Mouse (Mus musculus) MEL (cell line): ENCODE data around the gene Elmsan1. TPM values are rescaled to one million over a fixed set of nuclear protein-coding genes. Genes with fewer than 3 reads are reported as not detected.
A peak's percentile ranks its signal among the peaks of the same experiment; 100 is the strongest.

Source experiments
- DNase-seq: peaks from one replicate; pipeline ENCODE4 v3.0.0; 2011; ENCODE audit warnings: low read depth, low spot score
- H3K27ac ChIP-seq: 2 replicates; pipeline ENCODE4 v1.5.1; 2012; ENCODE audit warnings: low read depth, mild to moderate bottlenecking, control low read depth, low read length, moderate library complexity; ENCODE audit not compliant: control insufficient read depth
- H3K27me3 ChIP-seq, 2 experiments: fragments of 150-350 bp in 1 of 2; sonication (generic) in 1 of 2; 2 replicates each; pipeline ENCODE4 v1.6.1; 2012; ENCODE audit warnings: low read length in 2 of 2, mild to moderate bottlenecking in 2 of 2, improper control_type of control experiment in 1 of 2, moderate library complexity in 1 of 2; ENCODE audit not compliant: insufficient read depth in 2 of 2, control insufficient read depth in 1 of 2
- H3K36me3 ChIP-seq, 2 experiments: 2 replicates each; pipeline ENCODE4 v1.6.1; 2012 to 2014; ENCODE audit warnings: low read length in 2 of 2, improper control_type of control experiment in 1 of 2, inconsistent platforms in 1 of 2, mild to moderate bottlenecking in 1 of 2; ENCODE audit not compliant: insufficient read depth in 2 of 2, control insufficient read depth in 1 of 2
- H3K4me1 ChIP-seq, 2 experiments: fragments of 150-350 bp in 1 of 2; sonication (generic) in 1 of 2; 2 replicates each; pipeline ENCODE4 v1.6.1; 2012; ENCODE audit warnings: low read length in 2 of 2, improper control_type of control experiment in 1 of 2, mild to moderate bottlenecking in 1 of 2; ENCODE audit not compliant: insufficient read depth in 2 of 2, control insufficient read depth in 1 of 2
- H3K4me3 ChIP-seq, 2 experiments: fragments of 150-350 bp in 1 of 2; sonication (generic) in 1 of 2; 2 replicates each; pipeline ENCODE4 v1.5.1; 2012; ENCODE audit warnings: low read depth in 2 of 2, low read length in 2 of 2, mild to moderate bottlenecking in 2 of 2, moderate library complexity in 2 of 2, control low read depth in 1 of 2, improper control_type of control experiment in 1 of 2; ENCODE audit not compliant: control insufficient read depth in 1 of 2, insufficient read depth in 1 of 2
- H3K79me2 ChIP-seq: 2 replicates; pipeline ENCODE4 v1.6.1; 2012; ENCODE audit warnings: mild to moderate bottlenecking, low read length, moderate library complexity; ENCODE audit not compliant: control insufficient read depth, poor library complexity, insufficient read depth
- H3K9ac ChIP-seq: 2 replicates; pipeline ENCODE4 v1.6.1; 2012; ENCODE audit warnings: low read depth, mild to moderate bottlenecking, control low read depth, low read length, moderate library complexity; ENCODE audit not compliant: control insufficient read depth, poor library complexity, severe bottlenecking
- H3K9me3 ChIP-seq: fragments of 150-350 bp; sonication (generic); replicated peaks from 2 replicates; pipeline ENCODE4 v1.6.1; 2012; ENCODE audit warnings: mild to moderate bottlenecking, low read length, improper control_type of control experiment, moderate library complexity; ENCODE audit not compliant: insufficient read depth
- BHLHE40 ChIP-seq: IDR thresholded peaks from 2 replicates; pipeline ENCODE4 v1.6.1; 2012; ENCODE audit warnings: low read depth, mild to moderate bottlenecking, inconsistent platforms, low read length, improper control_type of control experiment, borderline replicate concordance
- CTCF ChIP-seq, 3 experiments: IDR thresholded peaks in 2 of 3; conservative IDR thresholded peaks in 1 of 3; 2 replicates each; pipeline ENCODE4 v1.5.1; 2011 to 2012; ENCODE audit warnings: low read length in 3 of 3, low read depth in 2 of 3, mild to moderate bottlenecking in 2 of 3, improper control_type of control experiment in 1 of 3, inconsistent platforms in 1 of 3, mixed read lengths in 1 of 3, moderate library complexity in 1 of 3; ENCODE audit not compliant: control insufficient read depth in 1 of 3, insufficient read depth in 1 of 3, poor library complexity in 1 of 3, severe bottlenecking in 1 of 3
- ELF1 ChIP-seq: IDR thresholded peaks from 2 replicates; pipeline ENCODE4 v1.6.1; 2014; ENCODE audit warnings: low read depth, mild to moderate bottlenecking, inconsistent platforms, low read length, improper control_type of control experiment, moderate library complexity
- EP300 ChIP-seq, 2 experiments: IDR thresholded peaks; 2 replicates each; pipeline ENCODE4 v1.6.1; 2011; ENCODE audit warnings: improper control_type of control experiment in 2 of 2, low read length in 2 of 2, low read depth in 1 of 2, mild to moderate bottlenecking in 1 of 2
- GATA1 ChIP-seq: IDR thresholded peaks from 2 replicates; pipeline ENCODE4 v1.6.1; 2011; ENCODE audit warnings: low read depth, low read length, improper control_type of control experiment
- KAT2A ChIP-seq: conservative IDR thresholded peaks from 2 replicates; pipeline ENCODE4 v1.6.1; 2012; ENCODE audit warnings: low read depth, low read length, improper control_type of control experiment, inconsistent platforms
- MAX ChIP-seq: IDR thresholded peaks from 2 replicates; pipeline ENCODE4 v1.6.1; 2011; ENCODE audit warnings: low read length, improper control_type of control experiment
- MAZ ChIP-seq: IDR thresholded peaks from 2 replicates; pipeline ENCODE4 v1.6.1; 2012; ENCODE audit warnings: low read depth, mild to moderate bottlenecking, inconsistent platforms, low read length, improper control_type of control experiment
- MEF2A ChIP-seq: IDR thresholded peaks from 2 replicates; pipeline ENCODE4 v1.6.1; 2014; ENCODE audit warnings: low read depth, mild to moderate bottlenecking, inconsistent platforms, low read length, improper control_type of control experiment; ENCODE audit not compliant: poor library complexity, insufficient replicate concordance, severe bottlenecking; ENCODE audit errors: extremely low read depth
- MXI1 ChIP-seq: IDR thresholded peaks from 2 replicates; pipeline ENCODE4 v1.6.1; 2011; ENCODE audit warnings: mild to moderate bottlenecking, low read depth, low read length, improper control_type of control experiment
- MYB ChIP-seq: IDR thresholded peaks from 2 replicates; pipeline ENCODE4 v1.6.1; 2011; ENCODE audit warnings: mild to moderate bottlenecking, low read depth, low read length, improper control_type of control experiment
- MYC ChIP-seq: IDR thresholded peaks from 2 replicates; pipeline ENCODE4 v1.6.1; 2011; ENCODE audit warnings: low read depth, mild to moderate bottlenecking, low read length, improper control_type of control experiment, moderate library complexity
- NELFE ChIP-seq: IDR thresholded peaks from 2 replicates; pipeline ENCODE4 v1.6.1; 2011; ENCODE audit warnings: low read depth, low read length, improper control_type of control experiment
- NRF1 ChIP-seq: IDR thresholded peaks from 2 replicates; pipeline ENCODE4 v1.6.1; 2014; ENCODE audit warnings: low read depth, mild to moderate bottlenecking, inconsistent platforms, low read length, improper control_type of control experiment, moderate library complexity; ENCODE audit not compliant: poor library complexity, insufficient read depth, severe bottlenecking
- POLR2AphosphoS2 ChIP-seq: IDR thresholded peaks from 2 replicates; pipeline ENCODE4 v1.6.1; 2011; ENCODE audit warnings: low read length, improper control_type of control experiment
- POLR2AphosphoS5 ChIP-seq: IDR thresholded peaks from 2 replicates; pipeline ENCODE4 v1.6.1; 2012; ENCODE audit warnings: low read depth, borderline replicate concordance, mild to moderate bottlenecking, inconsistent platforms, low read length, moderate library complexity, mixed read lengths
- RCOR1 ChIP-seq: IDR thresholded peaks from 2 replicates; pipeline ENCODE4 v1.6.1; 2012; ENCODE audit warnings: low read depth, mild to moderate bottlenecking, inconsistent platforms, low read length, improper control_type of control experiment
- SIN3A ChIP-seq: IDR thresholded peaks from 2 replicates; pipeline ENCODE4 v1.6.1; 2012; ENCODE audit warnings: low read length, improper control_type of control experiment, inconsistent platforms
- TAL1 ChIP-seq: IDR thresholded peaks from 2 replicates; pipeline ENCODE4 v1.6.1; 2012; ENCODE audit warnings: mild to moderate bottlenecking, inconsistent platforms, low read length, moderate library complexity, mixed read lengths
- TBP ChIP-seq: IDR thresholded peaks from 2 replicates; pipeline ENCODE4 v1.8.0; 2011; ENCODE audit warnings: low read depth, low read length, improper control_type of control experiment
- TCF12 ChIP-seq: IDR thresholded peaks from 2 replicates; pipeline ENCODE4 v1.6.1; 2014; ENCODE audit warnings: low read depth, mild to moderate bottlenecking, inconsistent platforms, low read length, improper control_type of control experiment, moderate library complexity
- USF1 ChIP-seq: IDR thresholded peaks from 2 replicates; pipeline ENCODE4 v1.6.1; 2014; ENCODE audit warnings: low read depth, mild to moderate bottlenecking, inconsistent platforms, low read length, improper control_type of control experiment, moderate library complexity
- USF2 ChIP-seq, 2 experiments: IDR thresholded peaks; 2 replicates each; pipeline ENCODE4 v1.6.1; 2011 to 2012; ENCODE audit warnings: improper control_type of control experiment in 2 of 2, low read length in 2 of 2, borderline replicate concordance in 1 of 2, inconsistent platforms in 1 of 2, low read depth in 1 of 2, mild to moderate bottlenecking in 1 of 2; ENCODE audit not compliant: insufficient read depth in 1 of 2
- ZC3H11A ChIP-seq: IDR thresholded peaks from 2 replicates; pipeline ENCODE4 v1.6.1; 2012; ENCODE audit warnings: low read depth, mild to moderate bottlenecking, inconsistent platforms, low read length, improper control_type of control experiment
- ZKSCAN1 ChIP-seq: IDR thresholded peaks from 2 replicates; pipeline ENCODE4 v1.6.1; 2012; ENCODE audit warnings: low read depth, mild to moderate bottlenecking, inconsistent platforms, low read length, improper control_type of control experiment, moderate library complexity
- ZMIZ1 ChIP-seq: IDR thresholded peaks from 2 replicates; pipeline ENCODE4 v1.6.1; 2012; ENCODE audit warnings: low read depth, mild to moderate bottlenecking, inconsistent platforms, low read length, improper control_type of control experiment, moderate library complexity
- ZNF384 ChIP-seq: IDR thresholded peaks from 2 replicates; pipeline ENCODE4 v1.6.1; 2012; ENCODE audit warnings: low read depth, mild to moderate bottlenecking, inconsistent platforms, low read length, improper control_type of control experiment
- polyA plus RNA-seq, 2 experiments: library from polyadenylated mRNA; stranded (reverse) in 1 of 2; unstranded in 1 of 2; fragments of >175 nt in 1 of 2; fragments of >200 nt in 1 of 2; gene quantifications; 2 replicates each; pipeline versions ENCODE4 v1.2.1 to v1.2.4; 2012; ENCODE audit warnings: low replicate concordance in 2 of 2, low read depth in 1 of 2; ENCODE audit not compliant: insufficient read length in 2 of 2, insufficient read depth in 1 of 2, missing spikeins in 1 of 2
- total RNA-seq: library from RNA; depleted of rRNA; stranded (reverse); fragments of 300-350 nt; gene quantifications from 2 replicates; pipeline ENCODE4 v1.2.3, GENCODE M21; 2012

Gene Elmsan1
- total and polyA plus RNA-seq, 3 experiments: 7.7 to 25.3 TPM; not detected in 1

GRCm38 (mm10) chr12:84192280-84192679 lies 26.4 kb downstream of the Elmsan1 start (continued):
- TF ChIP-seq MYC: 0 out of 2 replicates have a peak, but pooled peaks have one; percentile 33
- TF ChIP-seq NELFE: no peak
- no peak for TF ChIP-seq ZKSCAN1
- TF ChIP-seq ELF1: peak; percentile 55; the same call in 1 of the 2 replicates
- TF ChIP-seq GATA1: no peak
- no peak for TF ChIP-seq RCOR1
- no peak for TF ChIP-seq MYB
- TF ChIP-seq USF1: no peak
- TF ChIP-seq POLR2AphosphoS5: no peak
- no peak for TF ChIP-seq KAT2A
- no peak for TF ChIP-seq ZMIZ1
- no peak for TF ChIP-seq MEF2A
- no peak for TF ChIP-seq ZNF384
- no peak for TF ChIP-seq BHLHE40
- peak; percentile 46 for TF ChIP-seq MXI1

- Histone ChIP-seq H3K36me3 (peaks cover 1 to 18% of the 10 kb centered on the region in 2 experiments), H3K9me3 (no peaks in the 10 kb centered on the region), H3K27ac (peak overlapping the region; percentile 96), H3K4me1 (peaks cover 9 to 34% of the 10 kb centered on the region in 2 experiments), H3K79me2 (peaks cover 80% of the 10 kb centered on the region), H3K9ac (peak overlapping the region; percentile 96)
- no peak for DNase-seq
- TF ChIP-seq ZC3H11A (no peak), TBP (0 out of 2 replicates have a peak, but pooled peaks have one; percentile 5)
- TF ChIP-seq, all 39 proteins: peak for 1
- Histone ChIP-seq H3K4me3 (peak overlapping the region; percentile 65 to 77), H3K27me3 (no peaks in the 10 kb centered on the region)
Measured at GRCm38 (mm10) chr12:84191770-84192169, 26.9 kb downstream of the Elmsan1 start.

- no peak overlapping the region; a peak in 1 of 4 replicates for H3K4me3 ChIP-seq
- no peak for TF ChIP-seq TAL1
- no peak for TF ChIP-seq MAX
- no peak for TF ChIP-seq SIN3A
- no peak for TF ChIP-seq ZC3H11A
- TF ChIP-seq ZMIZ1: no peak
- TF ChIP-seq USF2 (IDR thresholded peaks at IDR 0.05; ENCODE audit: borderline replicate concordance in 1 of 2, insufficient read depth in 1 of 2, low read depth in 1 of 2, low read length in 2 of 2): no peak
- no peak for TF ChIP-seq POLR2AphosphoS5
- TF ChIP-seq POLR2AphosphoS2: no peak
- no peak for TF ChIP-seq CTCF (IDR thresholded peaks at IDR 0.05 in 2 of 3, conservative IDR thresholded peaks at IDR 0.05 in 1 of 3; ENCODE audit: control insufficient read depth in 1 of 3, insufficient read depth in 1 of 3, low read depth in 2 of 3, low read length in 3 of 3, poor library complexity in 1 of 3, severe bottlenecking in 1 of 3)
- TF ChIP-seq NRF1: no peak
- TF ChIP-seq MYC: no peak
- no peak for TF ChIP-seq GATA1
- no peak for TF ChIP-seq MAZ
- no peak for TF ChIP-seq ZNF384
- TF ChIP-seq USF1: no peak
- no peak for TF ChIP-seq BHLHE40
- no peak for TF ChIP-seq EP300 (IDR thresholded peaks at IDR 0.05; ENCODE audit: low read depth in 1 of 2, low read length in 2 of 2)
- TF ChIP-seq ELF1: no peak
- no peak for TF ChIP-seq TCF12
- H3K36me3 ChIP-seq: peaks cover 4 to 18% of the 10 kb centered on the region in 2 experiments
- no peaks in the 10 kb centered on the region for H3K27me3 ChIP-seq
- peaks cover 9 to 34% of the 10 kb centered on the region in 2 experiments for H3K4me1 ChIP-seq
- DNase-seq: no peak
- H3K9me3 ChIP-seq: no peaks in the 10 kb centered on the region
- H3K9ac ChIP-seq: peak overlapping the region; percentile 96; the same call in 1 of the 2 replicates
- no peak overlapping the region for H3K27ac ChIP-seq
- peaks cover 86% of the 10 kb centered on the region for H3K79me2 ChIP-seq
Measured at GRCm38 (mm10) chr12:84191190-84191589, 27.5 kb downstream of the Elmsan1 start.
